Comparison of ENCODE assay signal across 13 mouse cellular contexts in the genomic region with DNA sequence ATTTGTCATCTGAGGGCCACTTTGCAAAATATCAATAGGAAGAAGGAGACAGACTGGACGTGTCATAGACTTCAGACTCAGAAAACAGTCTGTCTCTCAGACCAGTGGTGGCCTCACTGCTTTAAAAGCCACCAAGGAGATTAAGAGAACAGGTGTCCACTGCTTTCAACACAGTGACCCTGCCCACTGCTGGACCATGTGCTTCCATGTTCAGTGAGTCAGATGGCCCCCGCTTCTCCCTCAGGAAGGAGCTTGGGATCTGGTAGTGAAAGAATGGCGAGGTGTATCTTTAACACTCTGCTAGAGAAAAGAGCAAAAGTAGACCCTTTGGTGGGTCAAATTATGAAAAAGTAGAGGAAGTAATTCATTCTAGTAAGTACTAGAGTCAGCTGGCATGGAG. TPM values are rescaled to one million over a fixed set of nuclear protein-coding genes. Genes with fewer than 3 reads are reported as not detected.
"Had no signal": no experiment of that assay in that cellular context is flagged by ENCODE, and none has a peak within 500 bp of the region (broad histone marks: within the 10 kb centered on the region; RNA-seq: fewer than 3 reads in every experiment).

No protein-coding gene starts in this region.

- DNase-seq: retina, postnatal 1 day; right cerebral cortex, adult 18-20 months; right cerebral cortex, postnatal 14 days; right cerebral cortex, postnatal 25 days; right cerebral cortex, postnatal 4 days; spleen, adult 18-20 months; thymus, adult 18-20 months; thymus, adult 2 months; thymus, postnatal 14 days; thymus, postnatal 25 days; thymus, postnatal 36 days; thymus, postnatal 4 days had no signal

RNA-seq across cellular contexts. Expression of gene Pmp22, which starts 18.5 kb away (rescaled TPM):
- total RNA-seq: neutrophil, adult 5-6 weeks had no signal

RNA-seq across cellular contexts. Expression of gene Tekt3, which starts 48.9 kb away (rescaled TPM):
- total RNA-seq: neutrophil, adult 5-6 weeks had no signal
